Mouse (Mus musculus) neural tube, embryonic 14.5 days (tissue): ENCODE measurements around the gene Chic2. TPM values are rescaled to one million over a fixed set of nuclear protein-coding genes. Genes with fewer than 3 reads are reported as not detected.

ENCODE experiments used
- ATAC-seq: fragments of 200-750 bp; cut with Nextera tagmentation; 2 replicates; pipeline ENCODE4 v1.8.0; 2017; ENCODE audit warnings: low read depth, mild to moderate bottlenecking, moderate TSS enrichment, moderate library complexity
- H3K27ac ChIP-seq: fragments of 300-500 bp; sonication (generic); 2 replicates; pipeline ENCODE4 v1.5.1; 2014; ENCODE audit warnings: low read depth, mild to moderate bottlenecking, control low read depth, low read length, moderate library complexity, mixed read lengths
- H3K27me3 ChIP-seq: fragments of 300-500 bp; sonication (generic); 2 replicates; pipeline ENCODE4 v1.6.1; 2014; ENCODE audit warnings: low read length; ENCODE audit not compliant: control insufficient read depth, insufficient read depth
- H3K36me3 ChIP-seq: fragments of 300-500 bp; sonication (generic); 2 replicates; pipeline ENCODE4 v1.6.1; 2014; ENCODE audit warnings: low read length, mixed read lengths; ENCODE audit not compliant: control insufficient read depth, insufficient read depth
- H3K4me1 ChIP-seq: fragments of 300-500 bp; sonication (generic); 2 replicates; pipeline ENCODE4 v1.6.1; 2014; ENCODE audit warnings: low read length; ENCODE audit not compliant: control insufficient read depth, insufficient read depth
- H3K4me2 ChIP-seq: fragments of 300-500 bp; sonication (generic); 2 replicates; pipeline ENCODE4 v1.6.1; 2014; ENCODE audit warnings: mild to moderate bottlenecking, low read depth, low read length, control low read depth
- H3K4me3 ChIP-seq: fragments of 300-500 bp; sonication (generic); 2 replicates; pipeline ENCODE4 v1.5.1; 2014; ENCODE audit warnings: low read depth, low read length, control low read depth, mixed read lengths
- H3K9ac ChIP-seq: fragments of 300-500 bp; sonication (generic); replicated peaks from 2 replicates; pipeline ENCODE4 v1.6.1; 2014; ENCODE audit warnings: low read depth, mild to moderate bottlenecking, control low read depth, low read length, mixed read lengths
- H3K9me3 ChIP-seq: fragments of 300-500 bp; sonication (generic); 2 replicates; pipeline ENCODE4 v1.6.1; 2016; ENCODE audit warnings: low read length; ENCODE audit not compliant: control insufficient read depth
- WGBS: fragments of 180-500 bp; shearing (Covaris S2); extraction: QIAGEN DNeasy Blood & Tissue Kit; methylation state at CpG from one replicate; pipeline ENCODE4 v1.1.7; 2014; 5-methylcytosine and 5-hydroxymethylcytosine counted together
- polyA plus RNA-seq: library from polyadenylated mRNA; unstranded; fragments of >200 nt; fragmentation: Nextera tagmentation; extraction: Ambion mirVana; gene quantifications from 2 replicates; pipeline ENCODE4 v1.2.1, GENCODE M21; 2014

Chic2 gene
- polyA plus RNA-seq = 50.1 and 57.8 TPM in 2 replicates

GRCm38 (mm10) chr5:75044310-75044904, at the start of gene Chic2:
Chic2 (minus strand) TSS chr5:75044774.
- peak; percentile 96 for ATAC-seq
- H3K27me3 ChIP-seq = 0 out of 2 replicates have a peak, but pooled peaks cover 4% of the 10 kb centered on the region

DNA sequence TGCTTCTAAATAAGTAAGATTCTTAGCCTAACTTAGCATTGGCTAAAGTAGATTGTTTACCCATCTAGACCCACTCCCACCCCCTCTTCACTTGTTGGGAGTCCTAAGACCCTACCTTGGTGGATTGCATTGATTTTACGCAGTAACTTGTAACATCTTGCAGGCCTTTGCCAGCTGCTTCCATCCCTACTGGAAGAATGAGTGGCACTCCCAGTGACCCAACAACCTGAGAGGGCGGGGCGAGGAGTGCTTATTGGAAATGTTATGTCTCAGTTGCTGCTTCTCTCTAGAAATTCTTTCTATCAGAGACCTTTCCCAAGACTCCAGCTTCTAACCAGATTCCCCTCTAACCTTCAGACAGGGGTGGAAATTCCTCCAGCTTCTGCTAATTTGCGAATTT, 41.3 kb upstream of the Chic2 start:
- ATAC-seq = no peak
- H3K36me3 ChIP-seq = no peaks in the 10 kb centered on the region
- no peak overlapping the region for H3K9ac ChIP-seq
- 20% methylated on average over 4 of the region's 4 CpGs for WGBS
- H3K27ac ChIP-seq = no peak overlapping the region
- H3K4me3 ChIP-seq = no peak overlapping the region
- H3K4me2 ChIP-seq = no peak overlapping the region
- no peaks in the 10 kb centered on the region for H3K9me3 ChIP-seq
- H3K4me1 ChIP-seq = peaks cover 3% of the 10 kb centered on the region; the same call in 1 of the 2 replicates
- H3K27me3 ChIP-seq = peaks cover 38% of the 10 kb centered on the region

More at GRCm38 (mm10) chr5:75044310-75044904, at the start of gene Chic2:
- H3K4me1 ChIP-seq = peaks cover 13% of the 10 kb centered on the region
- H3K9ac ChIP-seq = peak within 1 kb of the TSS; percentile 95
- H3K27ac ChIP-seq = peak within 1 kb of the TSS; percentile 87
- peak within 1 kb of the TSS; percentile 93 for H3K4me3 ChIP-seq
- no peaks in the 10 kb centered on the region for H3K9me3 ChIP-seq
- WGBS = under 1% methylated on average over 42 of the region's 90 CpGs
- H3K36me3 ChIP-seq = no peaks in the 10 kb centered on the region
- peak within 1 kb of the TSS; percentile 89 for H3K4me2 ChIP-seq

DNA sequence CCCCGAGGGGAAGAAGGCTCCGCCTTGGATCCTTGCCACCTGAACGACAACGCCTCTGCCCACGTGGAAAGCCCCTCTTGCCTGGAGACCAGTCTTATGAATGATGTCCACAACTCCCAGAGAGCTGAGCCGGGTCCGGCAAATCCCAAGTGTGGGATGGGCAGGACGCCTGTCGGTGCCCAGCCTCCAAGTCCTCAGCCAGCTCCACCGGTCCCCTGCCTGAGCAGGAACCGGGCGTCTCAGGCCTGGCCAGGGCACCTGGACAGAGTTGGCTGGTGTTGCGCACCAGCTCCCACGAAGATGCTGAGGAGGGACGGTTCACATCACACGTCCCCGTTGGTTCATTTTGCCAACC, 40.9 kb upstream of the Chic2 start:
- ATAC-seq = peak; percentile 39; the same call in 1 of the 2 replicates
- H3K27ac ChIP-seq = no peak overlapping the region
- peaks cover 42% of the 10 kb centered on the region for H3K27me3 ChIP-seq
- H3K9ac ChIP-seq = no peak overlapping the region
- no peaks in the 10 kb centered on the region for H3K36me3 ChIP-seq
- no peak overlapping the region for H3K4me2 ChIP-seq
- 2% methylated on average over 17 of the region's 17 CpGs for WGBS
- H3K9me3 ChIP-seq = no peaks in the 10 kb centered on the region
- no peak overlapping the region for H3K4me3 ChIP-seq
- peaks cover 3% of the 10 kb centered on the region; the same call in 1 of the 2 replicates for H3K4me1 ChIP-seq

DNA sequence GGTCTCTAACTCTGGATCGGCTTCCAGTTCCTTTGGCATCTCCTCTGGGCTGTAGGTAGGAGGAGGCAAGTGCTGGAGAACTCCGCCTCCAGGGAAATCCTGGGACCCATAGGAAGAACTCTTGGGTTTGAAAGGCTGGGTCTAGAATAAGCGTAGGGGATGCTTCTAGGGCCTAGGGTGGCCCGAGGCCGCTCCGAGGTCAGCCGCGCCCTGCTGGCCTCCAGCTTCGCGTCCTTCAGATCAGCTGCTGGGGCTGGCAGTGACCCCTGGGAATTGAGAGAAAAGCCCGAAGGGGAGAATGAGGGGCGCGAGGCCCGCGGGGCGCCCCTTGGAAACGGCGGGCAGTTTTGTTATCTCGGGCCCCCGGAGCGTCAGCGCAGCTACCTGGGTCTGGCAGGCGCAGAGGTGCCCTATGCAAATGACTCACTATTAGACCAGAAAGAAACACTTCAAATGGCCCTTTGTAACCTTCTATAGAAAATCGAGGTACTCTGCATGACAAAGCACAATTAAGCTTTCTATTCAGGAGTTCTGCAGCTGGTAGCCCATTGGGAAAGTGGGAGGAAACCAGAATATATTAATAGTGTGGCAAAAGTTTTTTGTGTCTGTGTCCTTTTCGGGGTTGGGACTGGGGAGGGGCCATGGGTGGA, 40.4 kb upstream of the Chic2 start:
- ATAC-seq = peak; percentile 41; the same call in 1 of the 2 replicates
- no peaks in the 10 kb centered on the region for H3K9me3 ChIP-seq
- H3K4me1 ChIP-seq = peaks cover 3% of the 10 kb centered on the region; the same call in 1 of the 2 replicates
- no peak overlapping the region for H3K27ac ChIP-seq
- peaks cover 47% of the 10 kb centered on the region for H3K27me3 ChIP-seq
- no peak overlapping the region for H3K9ac ChIP-seq
- H3K4me2 ChIP-seq = no peak overlapping the region
- no peak overlapping the region for H3K4me3 ChIP-seq
- WGBS = under 1% methylated on average over 25 of the region's 25 CpGs
- no peaks in the 10 kb centered on the region for H3K36me3 ChIP-seq

DNA sequence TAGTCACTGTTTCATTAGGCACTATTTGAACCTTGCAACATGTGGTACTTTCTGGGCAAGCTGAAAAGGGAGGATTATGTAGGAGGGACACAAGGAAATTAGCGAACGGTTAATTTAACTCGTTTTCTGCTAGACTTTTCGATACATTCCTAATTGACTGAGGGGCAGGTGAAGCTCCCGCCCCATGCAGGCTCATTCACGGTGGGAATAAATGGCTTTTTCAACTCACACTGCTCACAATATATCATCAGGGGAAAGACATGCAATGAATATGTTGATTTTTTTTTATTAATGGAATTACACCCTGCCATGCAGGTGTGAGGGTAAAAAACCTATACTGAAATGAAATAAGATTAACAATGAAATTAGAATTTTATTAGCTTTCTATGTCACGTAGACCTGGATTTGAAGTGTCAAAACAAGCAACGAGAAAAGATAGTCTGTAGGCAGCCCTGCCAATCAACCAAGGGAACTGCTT, 39.9 kb upstream of the Chic2 start:
- Histone ChIP-seq H3K27me3 (peaks cover 49% of the 10 kb centered on the region), H3K9me3 (no peaks in the 10 kb centered on the region), H3K4me1 (peaks cover 3% of the 10 kb centered on the region; the same call in 1 of the 2 replicates), H3K4me2 (no peak overlapping the region), H3K27ac (no peak overlapping the region), H3K4me3 (no peak overlapping the region), H3K9ac (no peak overlapping the region), H3K36me3 (no peaks in the 10 kb centered on the region)
- 0% methylated on average over 8 of the region's 8 CpGs for WGBS
- ATAC-seq = no peak

DNA sequence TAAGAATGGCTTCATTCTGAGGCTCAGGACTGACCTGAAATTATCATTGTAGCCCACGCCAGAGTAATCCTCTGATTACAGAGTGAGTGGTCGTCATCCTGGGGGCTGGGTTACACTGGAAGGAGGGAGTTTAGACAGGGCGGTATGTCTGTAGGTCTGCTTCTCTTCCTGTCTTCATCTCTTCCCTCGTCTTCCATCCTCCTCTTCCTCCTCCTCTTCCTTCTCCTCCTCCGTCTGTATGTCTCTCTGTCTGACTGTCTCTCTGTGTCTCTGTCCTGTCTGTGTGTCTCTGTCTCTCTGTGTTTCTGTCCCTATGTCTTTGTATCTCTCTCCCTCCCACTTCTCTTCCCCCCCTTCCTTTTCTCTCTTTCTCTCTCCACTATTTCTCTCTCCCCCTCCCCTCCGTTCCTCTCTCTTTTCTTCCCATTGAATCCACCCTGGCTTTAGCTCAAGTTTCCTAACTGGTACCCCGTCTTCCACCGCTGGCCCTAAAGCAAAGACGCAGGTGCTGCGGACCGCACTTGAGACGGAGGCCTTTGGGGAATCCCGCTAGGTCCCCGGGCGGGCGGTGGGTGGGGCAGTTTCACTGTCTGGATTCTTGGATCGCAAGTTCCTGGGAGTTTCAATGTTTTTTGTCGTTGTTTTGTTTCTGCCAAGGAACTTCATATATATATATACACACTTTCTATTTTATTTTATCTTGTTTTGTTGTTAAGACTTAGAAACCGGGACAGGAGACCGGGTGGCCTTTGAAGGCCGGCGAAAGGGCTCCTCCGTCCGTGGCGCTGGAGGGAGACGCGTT, 39.2 kb upstream of the Chic2 start:
- Histone ChIP-seq H3K9ac (no peak overlapping the region), H3K4me3 (no peak overlapping the region), H3K9me3 (no peaks in the 10 kb centered on the region), H3K4me1 (peaks cover 3% of the 10 kb centered on the region; the same call in 1 of the 2 replicates), H3K4me2 (no peak overlapping the region), H3K27me3 (peaks cover 53% of the 10 kb centered on the region), H3K36me3 (no peaks in the 10 kb centered on the region), H3K27ac (no peak overlapping the region)
- WGBS = under 1% methylated on average over 27 of the region's 27 CpGs
- ATAC-seq = no peak

DNA sequence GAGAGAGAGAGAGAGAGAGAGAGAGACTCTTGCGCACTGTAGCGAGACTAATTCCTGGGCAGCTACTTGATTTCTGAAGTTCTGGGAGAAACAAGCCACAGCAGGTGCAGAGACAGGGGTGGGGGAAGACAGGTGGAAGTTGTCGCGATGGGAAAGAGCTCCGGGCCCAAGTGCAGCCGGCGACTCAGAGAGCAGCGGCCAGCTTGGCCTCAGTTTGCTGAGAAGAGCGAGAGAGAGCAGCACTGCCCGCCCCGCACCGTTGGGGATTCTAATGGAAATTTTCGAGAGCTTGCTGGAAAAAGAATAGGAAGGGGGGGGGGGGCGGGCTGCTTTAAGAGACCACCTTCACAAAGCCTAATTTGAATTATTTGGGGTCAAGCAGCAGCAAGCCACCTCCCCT, 38.5 kb upstream of the Chic2 start:
- no peak for ATAC-seq
- Histone ChIP-seq H3K4me1 (peaks cover 3% of the 10 kb centered on the region; the same call in 1 of the 2 replicates), H3K4me2 (no peak overlapping the region), H3K27me3 (peaks cover 58% of the 10 kb centered on the region), H3K36me3 (no peaks in the 10 kb centered on the region), H3K4me3 (no peak overlapping the region), H3K9ac (no peak overlapping the region), H3K27ac (no peak overlapping the region), H3K9me3 (no peaks in the 10 kb centered on the region)
- WGBS = 0% methylated on average over 11 of the region's 14 CpGs

- Histone ChIP-seq H3K27ac (no peak overlapping the region), H3K4me3 (no peak overlapping the region), H3K27me3 (peaks cover 58% of the 10 kb centered on the region), H3K4me2 (no peak overlapping the region), H3K9ac (no peak overlapping the region), H3K36me3 (no peaks in the 10 kb centered on the region), H3K9me3 (no peaks in the 10 kb centered on the region), H3K4me1 (peaks cover 3% of the 10 kb centered on the region; the same call in 1 of the 2 replicates)
- WGBS = 2% methylated on average over 6 of the region's 6 CpGs
- no peak for ATAC-seq
Observed at GRCm38 (mm10) chr5:75082439-75082838, 37.9 kb upstream of the Chic2 start.
